Mouse (Mus musculus) intestine, embryonic 15.5 days (tissue): ENCODE measurements around the gene Rabep1. TPM values are rescaled to one million over a fixed set of nuclear protein-coding genes. Genes with fewer than 3 reads are reported as not detected.
"Not testable (repeated sequence)": the region's sequence is repeated elsewhere in the genome, so short reads cannot be mapped to it uniquely, and the experiment has no call there.

ENCODE experiments used
- ATAC-seq: fragments of 200-750 bp; cut with Nextera tagmentation; 2 replicates; pipeline ENCODE4 v1.8.0; 2017; ENCODE audit warnings: moderate TSS enrichment, moderate library complexity
- H3K27ac ChIP-seq: fragments of 300-500 bp; sonication (generic); 2 replicates; pipeline ENCODE4 v1.5.1; 2015; ENCODE audit warnings: mild to moderate bottlenecking, inconsistent platforms
- H3K27me3 ChIP-seq: fragments of 300-500 bp; sonication (generic); replicated peaks from 2 replicates; pipeline ENCODE4 v1.6.1; 2015; ENCODE audit warnings: inconsistent platforms
- H3K36me3 ChIP-seq: fragments of 300-500 bp; sonication (generic); 2 replicates; pipeline ENCODE4 v1.6.1; 2015; ENCODE audit warnings: inconsistent platforms
- H3K4me1 ChIP-seq: fragments of 300-500 bp; sonication (generic); replicated peaks from 2 replicates; pipeline ENCODE4 v1.6.1; 2015; ENCODE audit warnings: inconsistent platforms
- H3K4me2 ChIP-seq: fragments of 300-500 bp; sonication (generic); replicated peaks from 2 replicates; pipeline ENCODE4 v1.6.1; 2015; ENCODE audit warnings: mild to moderate bottlenecking, inconsistent platforms
- H3K4me3 ChIP-seq: fragments of 300-500 bp; sonication (generic); replicated peaks from 2 replicates; pipeline ENCODE4 v1.5.1; 2015; ENCODE audit warnings: inconsistent platforms
- H3K9ac ChIP-seq: fragments of 300-500 bp; sonication (generic); 2 replicates; pipeline ENCODE4 v1.6.1; 2015; ENCODE audit warnings: inconsistent platforms
- H3K9me3 ChIP-seq: fragments of 300-500 bp; sonication (generic); 2 replicates; pipeline ENCODE4 v1.6.1; 2016; ENCODE audit warnings: inconsistent platforms
- WGBS: fragments of 180-500 bp; shearing (Covaris S2); methylation state at CpG from one replicate; pipeline ENCODE4 v1.1.7; 2015; 5-methylcytosine and 5-hydroxymethylcytosine counted together
- polyA plus RNA-seq: library from polyadenylated mRNA; unstranded; fragments of >200 nt; fragmentation: Nextera tagmentation; extraction: Ambion mirVana; gene quantifications from 2 replicates; pipeline ENCODE4 v1.2.1, GENCODE M21; 2015

The Rabep1 gene
- polyA plus RNA-seq, 1 experiment from 2014 or later, result 53.9 TPM

DNA sequence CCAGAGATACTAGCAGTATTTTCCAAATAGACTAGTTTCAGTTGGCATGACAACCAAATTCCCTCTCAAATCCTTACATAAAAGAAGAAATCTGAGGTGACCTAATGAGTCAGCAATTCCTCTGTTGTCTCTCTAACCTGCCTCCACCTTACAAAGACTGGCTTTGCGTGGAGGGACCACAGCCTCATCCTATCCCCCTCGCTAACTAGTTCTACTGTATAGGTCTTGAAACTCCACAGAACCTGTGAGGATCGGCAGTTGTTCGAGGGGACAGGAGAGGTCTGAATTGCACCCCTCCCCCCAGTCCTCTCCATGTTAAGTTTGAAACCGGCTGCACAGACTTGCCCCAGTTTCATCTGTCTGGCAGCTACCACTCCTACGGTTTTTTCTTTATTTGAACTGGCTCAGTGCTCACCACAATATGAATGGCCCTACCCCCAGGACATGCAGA lies 9.2 kb upstream of the Rabep1 start:
- H3K27me3 ChIP-seq, result no peaks in the 10 kb centered on the region
- ATAC-seq, result no peak
- no peak overlapping the region for H3K9ac ChIP-seq
- H3K4me3 ChIP-seq, result no peak overlapping the region
- H3K9me3 ChIP-seq, result no peaks in the 10 kb centered on the region
- WGBS, result 55% methylated on average over 6 of the region's 6 CpGs
- H3K27ac ChIP-seq, result no peak overlapping the region
- no peaks in the 10 kb centered on the region for H3K36me3 ChIP-seq
- no peak overlapping the region for H3K4me2 ChIP-seq
- H3K4me1 ChIP-seq, result no peaks in the 10 kb centered on the region

DNA sequence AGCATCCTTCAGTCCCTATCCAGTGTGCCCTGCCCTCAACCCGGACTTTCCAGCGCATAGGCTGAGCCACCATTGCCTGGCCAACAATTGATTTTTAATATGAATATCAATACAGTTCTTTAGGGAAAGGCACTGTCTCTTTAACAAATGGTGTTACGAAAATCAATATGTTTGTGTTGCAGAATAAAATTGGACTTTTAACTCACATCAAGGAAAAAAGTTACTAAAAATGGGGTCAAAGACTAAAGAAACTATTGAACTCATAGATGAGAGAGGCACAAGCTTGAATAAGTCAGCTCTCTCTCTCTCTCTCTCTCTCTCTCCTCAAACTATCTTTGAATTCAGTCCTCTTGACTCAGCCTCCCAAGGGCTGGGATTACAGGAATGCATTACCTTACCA lies 7.5 kb upstream of the Rabep1 start:
- Histone ChIP-seq H3K27me3 (no peaks in the 10 kb centered on the region), H3K36me3 (no peaks in the 10 kb centered on the region), H3K4me3 (no peak overlapping the region), H3K27ac (no peak overlapping the region), H3K4me1 (no peaks in the 10 kb centered on the region), H3K4me2 (no peak overlapping the region), H3K9ac (no peak overlapping the region), H3K9me3 (no peaks in the 10 kb centered on the region)
- WGBS, result 86% methylated on average over 3 of the region's 3 CpGs
- ATAC-seq, result no peak

DNA sequence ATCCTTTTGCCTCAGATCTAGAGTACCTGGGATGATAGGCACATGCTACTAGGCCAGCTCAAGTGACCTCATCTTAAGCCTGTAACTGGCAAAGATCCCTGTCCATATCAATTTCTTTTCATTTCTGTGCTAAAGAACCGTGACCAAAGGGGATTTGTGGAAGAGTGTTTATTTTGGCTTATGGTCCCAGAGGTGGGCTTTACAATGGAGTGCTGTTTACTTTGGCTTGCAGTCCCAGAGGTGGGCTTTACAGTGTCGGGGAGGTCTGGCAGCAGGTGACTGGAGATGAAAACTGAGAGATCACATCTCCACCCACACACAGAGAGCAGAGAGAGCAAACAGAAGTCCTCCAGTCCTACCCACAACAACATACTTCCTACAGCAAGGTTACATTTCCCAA lies 6.0 kb upstream of the Rabep1 start:
- no peaks in the 10 kb centered on the region for H3K9me3 ChIP-seq
- ATAC-seq, result no peak
- no peak overlapping the region for H3K4me3 ChIP-seq
- H3K36me3 ChIP-seq, result no peaks in the 10 kb centered on the region
- no peaks in the 10 kb centered on the region for H3K27me3 ChIP-seq
- H3K4me1 ChIP-seq, result peaks cover 2% of the 10 kb centered on the region; the same call in 1 of the 2 replicates
- 29% methylated on average over 2 of the region's 2 CpGs for WGBS
- no peak overlapping the region for H3K4me2 ChIP-seq
- H3K27ac ChIP-seq, result no peak overlapping the region
- H3K9ac ChIP-seq, result no peak overlapping the region

DNA sequence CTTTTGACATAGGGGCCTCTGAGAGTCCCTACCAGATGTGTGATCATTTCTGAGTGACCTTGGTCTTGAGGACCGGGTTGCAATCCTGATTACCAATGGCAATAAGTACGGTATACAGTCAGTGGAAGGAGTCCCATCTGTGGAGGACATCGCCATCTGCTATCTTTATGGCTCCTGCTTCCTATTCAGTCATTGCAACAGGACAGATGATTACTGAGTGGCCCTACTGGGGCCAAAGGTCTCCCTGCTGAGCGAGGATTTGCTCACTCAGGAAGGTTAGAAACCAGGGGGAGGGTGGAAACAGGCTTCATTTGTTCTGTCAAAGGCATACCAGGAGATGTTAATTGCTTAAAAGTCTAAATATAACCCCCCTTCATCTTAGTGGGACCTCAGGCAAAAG lies 1.6 kb upstream of the Rabep1 start:
- peak; percentile 60 for ATAC-seq
- no peaks in the 10 kb centered on the region for H3K27me3 ChIP-seq
- H3K4me2 ChIP-seq, result peak overlapping the region; percentile 19
- peaks cover 13% of the 10 kb centered on the region; the same call in 1 of the 2 replicates for H3K4me1 ChIP-seq
- 36% methylated on average over 4 of the region's 4 CpGs for WGBS
- no peak overlapping the region for H3K9ac ChIP-seq
- 0 out of 2 replicates have a peak overlapping the region, but pooled peaks have one; percentile 73 for H3K27ac ChIP-seq
- H3K9me3 ChIP-seq, result no peaks in the 10 kb centered on the region
- H3K4me3 ChIP-seq, result no peak overlapping the region
- no peaks in the 10 kb centered on the region for H3K36me3 ChIP-seq

DNA sequence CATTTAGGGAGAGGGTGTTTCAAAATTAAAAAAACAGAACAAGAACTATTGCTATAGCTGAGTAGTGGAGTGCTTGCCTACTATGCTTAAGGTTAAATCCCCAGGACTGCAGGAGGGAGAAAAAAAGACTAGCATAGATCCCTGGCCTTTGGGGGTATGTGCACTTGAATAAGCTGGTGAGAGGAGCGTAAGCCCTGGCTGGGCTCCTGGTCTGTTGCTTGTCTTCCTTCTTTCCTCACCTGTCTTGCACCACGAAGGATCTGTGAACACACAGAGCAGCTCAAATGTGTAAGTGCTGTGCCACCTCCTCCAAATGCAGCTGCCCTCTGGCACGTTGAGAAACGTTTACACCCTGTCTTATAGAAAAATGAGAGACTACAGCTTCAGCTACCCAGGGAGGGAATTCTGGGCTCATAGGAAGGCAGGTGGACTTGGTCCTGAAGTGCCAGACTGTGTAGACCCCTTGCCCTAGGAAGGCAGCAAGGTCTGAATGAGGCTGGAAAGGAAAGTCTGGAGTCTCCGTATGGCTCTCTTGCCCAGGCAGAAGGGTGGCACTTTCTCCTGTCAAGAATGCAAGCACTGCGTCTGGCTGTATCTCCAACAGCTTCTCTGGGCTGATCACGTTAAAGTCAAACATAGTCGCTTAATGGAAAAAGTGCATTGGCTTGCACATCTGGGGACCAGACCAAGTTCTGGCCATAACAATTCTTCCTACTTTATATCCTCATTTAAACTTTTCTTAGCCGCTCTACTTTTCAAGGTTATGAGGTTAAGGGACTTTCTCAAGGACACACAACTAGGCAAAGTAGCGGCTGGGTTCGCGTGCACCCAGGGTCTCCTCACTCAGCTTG lies 652 bp upstream of the Rabep1 start:
- Histone ChIP-seq H3K4me2 (peak overlapping the region; percentile 76), H3K36me3 (no peaks in the 10 kb centered on the region), H3K9ac (peak overlapping the region; percentile 44; the same call in 1 of the 2 replicates), H3K27ac (peak overlapping the region; percentile 73), H3K4me3 (peak overlapping the region; percentile 94), H3K9me3 (no peaks in the 10 kb centered on the region), H3K4me1 (peaks cover 13% of the 10 kb centered on the region; the same call in 1 of the 2 replicates), H3K27me3 (no peaks in the 10 kb centered on the region)
- peak; percentile 13 for ATAC-seq
- 15% methylated on average over 12 of the region's 12 CpGs for WGBS

DNA sequence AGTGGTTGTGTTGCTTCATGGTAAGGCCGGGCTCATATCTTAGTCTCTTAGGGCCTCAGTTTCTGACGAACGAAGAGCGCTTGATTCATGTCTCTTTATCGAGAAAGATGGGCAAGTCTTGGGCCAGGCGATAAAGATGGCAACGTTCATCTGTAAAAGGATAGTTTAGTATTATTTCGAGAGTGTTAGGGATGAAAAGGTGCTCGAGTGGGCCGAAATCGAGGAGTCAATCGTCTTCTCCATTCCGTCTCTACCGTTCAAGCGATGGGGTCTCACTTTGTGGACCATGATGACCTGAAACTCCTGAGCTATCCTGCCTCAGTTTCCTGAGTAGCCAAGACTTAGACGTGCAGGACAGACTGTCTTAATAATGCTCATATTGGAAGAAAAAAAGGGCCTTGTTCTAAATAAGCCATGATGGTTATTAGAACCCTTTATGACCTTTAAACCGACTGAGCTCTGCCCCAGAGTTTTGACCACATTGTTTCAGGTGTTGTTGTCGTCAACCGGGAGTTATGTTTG lies 940 bp downstream of the Rabep1 start:
- H3K27ac ChIP-seq, result peak overlapping the region; percentile 74
- ATAC-seq, result no peak
- 5% methylated on average over 19 of the region's 19 CpGs for WGBS
- H3K9ac ChIP-seq, result peak overlapping the region; percentile 92
- H3K4me1 ChIP-seq, result peaks cover 13% of the 10 kb centered on the region; the same call in 1 of the 2 replicates
- no peaks in the 10 kb centered on the region for H3K27me3 ChIP-seq
- peak overlapping the region; percentile 76 for H3K4me2 ChIP-seq
- no peaks in the 10 kb centered on the region for H3K36me3 ChIP-seq
- H3K4me3 ChIP-seq, result peak overlapping the region; percentile 94
- H3K9me3 ChIP-seq, result no peaks in the 10 kb centered on the region

DNA sequence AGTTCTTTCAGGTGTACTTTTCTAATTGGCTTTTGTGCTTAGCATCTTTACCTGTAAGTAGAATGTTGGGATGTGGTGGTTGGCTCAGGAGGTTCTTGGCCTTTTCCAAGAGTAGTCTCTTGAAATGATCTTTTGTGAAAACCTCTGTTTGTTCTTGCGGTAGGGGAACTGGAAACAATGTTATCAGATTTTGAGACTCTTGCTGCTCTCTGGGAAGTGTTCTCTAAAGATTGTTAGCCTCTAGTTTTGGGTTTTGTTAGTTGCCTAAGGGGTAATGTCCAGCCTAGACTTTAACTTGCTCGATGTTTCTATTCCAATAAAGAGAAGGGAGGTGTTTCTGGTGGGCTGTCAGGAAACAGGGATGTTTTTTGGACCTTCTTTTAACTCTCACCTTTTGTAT lies 1.5 kb downstream of the Rabep1 start:
- Histone ChIP-seq H3K4me3 (peak overlapping the region; percentile 94), H3K9me3 (no peaks in the 10 kb centered on the region), H3K4me2 (peak overlapping the region; percentile 76), H3K27me3 (no peaks in the 10 kb centered on the region), H3K36me3 (no peaks in the 10 kb centered on the region), H3K4me1 (peaks cover 13% of the 10 kb centered on the region; the same call in 1 of the 2 replicates), H3K9ac (peak overlapping the region; percentile 92; the same call in 1 of the 2 replicates), H3K27ac (no peak overlapping the region; the same call in 1 of the 2 replicates)
- no peak for ATAC-seq
- 44% methylated on average over 2 of the region's 2 CpGs for WGBS

DNA sequence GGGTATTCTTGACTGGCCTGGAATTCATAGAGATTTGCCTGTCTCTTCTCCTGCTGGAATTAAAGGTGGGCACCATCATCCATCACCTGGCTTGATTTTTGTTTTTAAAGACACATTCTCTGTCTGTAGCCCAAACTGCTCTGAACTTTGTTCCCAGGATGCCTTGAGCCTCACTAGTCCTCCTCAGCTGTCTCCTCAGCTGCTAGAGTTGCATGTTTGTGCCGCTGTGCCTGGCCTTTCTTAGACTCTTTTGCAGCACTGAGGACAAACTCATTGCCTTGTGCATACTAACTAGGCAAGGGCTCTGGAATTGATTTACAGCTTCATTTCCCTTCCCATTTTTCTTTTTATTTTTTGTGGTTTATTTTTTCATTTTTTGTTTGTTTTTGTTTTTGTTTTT lies 15.8 kb downstream of the Rabep1 start:
- Histone ChIP-seq H3K27me3 (no peaks in the 10 kb centered on the region), H3K9ac (no peak overlapping the region), H3K27ac (no peak overlapping the region), H3K36me3 (no peaks in the 10 kb centered on the region), H3K9me3 (no peaks in the 10 kb centered on the region), H3K4me1 (no peaks in the 10 kb centered on the region), H3K4me3 (no peak overlapping the region), H3K4me2 (no peak overlapping the region)
- 92% methylated on average over 1 of the region's 1 CpGs for WGBS
- no peak for ATAC-seq

DNA sequence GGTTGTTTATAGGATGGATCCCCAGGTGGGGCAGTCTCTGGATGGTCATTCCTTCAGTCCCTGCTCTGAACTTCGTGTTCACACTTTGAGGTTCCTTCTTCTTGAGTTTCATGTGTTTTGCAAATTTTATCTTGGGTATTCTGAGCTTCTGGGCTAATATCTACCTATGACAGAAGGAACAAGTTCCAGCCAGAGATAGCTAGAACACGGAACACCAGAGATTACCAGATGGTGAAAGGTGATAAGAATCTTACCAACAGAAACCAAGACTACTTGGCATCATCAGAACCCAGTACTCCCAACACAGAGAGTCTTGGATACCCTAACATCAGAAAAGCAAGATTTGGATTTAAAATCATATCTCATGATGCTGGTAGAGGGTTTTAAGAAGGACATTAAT lies 18.6 kb downstream of the Rabep1 start:
- not testable (repeated sequence) for H3K4me3 ChIP-seq, H3K36me3 ChIP-seq, H3K9ac ChIP-seq, H3K4me2 ChIP-seq, H3K27ac ChIP-seq, H3K9me3 ChIP-seq, H3K27me3 ChIP-seq, ATAC-seq, H3K4me1 ChIP-seq
- 67% methylated on average over 2 of the region's 2 CpGs for WGBS

DNA sequence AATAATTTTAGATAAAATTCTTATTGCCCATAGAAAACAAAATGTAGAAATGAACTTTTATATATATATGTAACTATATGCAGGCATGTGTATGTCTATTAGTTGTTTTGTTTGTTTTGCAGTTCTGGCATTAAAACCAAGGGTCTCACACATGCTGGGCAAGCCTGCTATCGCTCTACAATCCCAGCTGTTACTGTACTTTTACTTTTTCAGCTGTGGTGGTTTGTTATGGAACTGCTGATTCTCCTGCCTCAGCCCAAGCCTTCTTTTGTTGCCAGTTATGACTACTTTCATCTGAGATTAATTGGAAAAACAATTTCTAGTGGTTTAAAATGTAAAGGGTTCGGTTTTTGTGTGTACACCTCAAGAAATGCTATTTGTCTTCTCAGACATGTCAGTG lies 20.6 kb downstream of the Rabep1 start:
- no peaks in the 10 kb centered on the region for H3K9me3 ChIP-seq
- ATAC-seq, result no peak
- WGBS, result 88% methylated on average over 2 of the region's 2 CpGs
- H3K4me2 ChIP-seq, result no peak overlapping the region
- H3K4me1 ChIP-seq, result no peaks in the 10 kb centered on the region; the same call in 1 of the 2 replicates
- no peak overlapping the region for H3K27ac ChIP-seq
- no peak overlapping the region for H3K4me3 ChIP-seq
- H3K27me3 ChIP-seq, result no peaks in the 10 kb centered on the region
- H3K36me3 ChIP-seq, result no peaks in the 10 kb centered on the region
- no peak overlapping the region for H3K9ac ChIP-seq

DNA sequence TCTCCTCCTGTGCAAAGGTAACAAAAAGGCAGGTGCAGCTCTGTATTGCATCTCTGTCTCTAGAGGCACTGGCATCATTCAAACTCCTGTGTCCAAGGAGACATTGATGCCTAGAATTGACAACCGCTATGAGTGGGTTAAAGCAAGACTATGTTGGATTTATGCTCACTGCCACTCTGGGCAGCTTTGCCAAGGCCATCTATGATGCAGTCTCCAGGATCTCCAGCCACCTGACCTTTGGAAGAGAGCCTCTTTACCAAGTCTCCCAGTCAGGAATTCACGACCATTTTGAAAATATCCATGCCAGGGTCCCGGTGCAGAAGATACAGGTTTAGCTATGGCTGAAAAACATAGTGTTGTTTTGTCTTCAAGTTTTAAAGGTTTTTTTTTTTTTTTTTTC lies 24.7 kb downstream of the Rabep1 start:
- Histone ChIP-seq H3K9me3 (no peaks in the 10 kb centered on the region), H3K27me3 (no peaks in the 10 kb centered on the region), H3K4me1 (peaks cover 6% of the 10 kb centered on the region), H3K4me2 (no peak overlapping the region), H3K9ac (no peak overlapping the region), H3K27ac (no peak overlapping the region), H3K36me3 (no peaks in the 10 kb centered on the region), H3K4me3 (no peak overlapping the region)
- ATAC-seq, result no peak
- 85% methylated on average over 3 of the region's 3 CpGs for WGBS

DNA sequence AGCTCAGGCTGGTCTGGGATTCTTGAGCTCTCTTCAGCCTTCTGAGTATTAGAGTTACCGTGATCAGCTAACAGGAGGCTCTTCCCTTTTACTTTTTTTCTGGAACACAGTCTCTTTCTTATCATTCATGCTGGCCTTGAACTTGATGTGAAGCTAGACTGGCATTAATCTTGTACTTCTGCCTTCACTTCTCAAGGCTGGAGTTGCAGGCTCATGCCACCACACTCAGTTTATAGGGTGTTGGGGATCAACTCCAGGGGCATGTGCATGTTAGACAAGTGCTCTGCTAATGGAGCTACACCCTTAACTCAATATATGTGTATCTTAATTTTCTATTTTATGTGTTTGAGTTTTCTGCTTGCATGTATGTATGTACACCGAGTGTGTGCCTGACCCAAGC lies 25.2 kb downstream of the Rabep1 start:
- H3K27me3 ChIP-seq, result no peaks in the 10 kb centered on the region
- no peak overlapping the region for H3K9ac ChIP-seq
- WGBS, result 84% methylated on average over 2 of the region's 2 CpGs
- no peak overlapping the region for H3K4me3 ChIP-seq
- no peak for ATAC-seq
- H3K4me1 ChIP-seq, result peaks cover 6% of the 10 kb centered on the region
- no peaks in the 10 kb centered on the region for H3K36me3 ChIP-seq
- no peak overlapping the region for H3K27ac ChIP-seq
- no peak overlapping the region for H3K4me2 ChIP-seq
- no peaks in the 10 kb centered on the region for H3K9me3 ChIP-seq

DNA sequence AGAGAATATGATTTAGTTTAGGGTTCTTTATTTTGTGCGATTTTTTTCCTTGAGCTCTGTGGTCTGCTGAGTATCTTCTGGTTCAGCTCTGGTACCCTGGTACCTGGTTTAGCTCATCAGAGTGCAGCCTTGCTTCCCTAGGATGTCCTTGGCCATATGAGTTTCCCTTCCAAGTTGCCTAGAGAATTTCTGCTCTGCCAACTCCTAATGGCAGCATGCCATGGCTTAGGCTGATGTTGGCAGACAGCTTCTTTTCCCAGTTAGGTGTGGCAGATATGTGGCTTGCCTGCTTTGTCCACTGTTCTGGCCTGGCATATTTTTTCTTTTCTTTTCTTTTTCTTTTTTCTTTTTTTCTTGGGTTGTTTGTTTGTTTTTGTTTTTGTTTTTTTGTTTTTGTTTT lies 25.8 kb downstream of the Rabep1 start:
- no peak overlapping the region for H3K27ac ChIP-seq
- H3K9me3 ChIP-seq, result no peaks in the 10 kb centered on the region
- no peaks in the 10 kb centered on the region for H3K27me3 ChIP-seq
- no peak overlapping the region for H3K9ac ChIP-seq
- H3K4me1 ChIP-seq, result peaks cover 6% of the 10 kb centered on the region
- H3K4me3 ChIP-seq, result no peak overlapping the region
- WGBS, result 94% methylated on average over 1 of the region's 1 CpGs
- H3K36me3 ChIP-seq, result no peaks in the 10 kb centered on the region
- no peak for ATAC-seq
- H3K4me2 ChIP-seq, result no peak overlapping the region
